Mouse (Mus musculus) adrenal gland, postnatal 14 days (tissue): ENCODE measurements around the gene Fem1a. TPM values are rescaled to one million over a fixed set of nuclear protein-coding genes. Genes with fewer than 3 reads are reported as not detected.
"Not testable (repeated sequence)": the region's sequence is repeated elsewhere in the genome, so short reads cannot be mapped to it uniquely, and the experiment has no call there.

Source experiments
- DNase-seq: peaks from one replicate; pipeline ENCODE4 v3.0.0; 2021; ENCODE audit warnings: mixed read lengths
- total RNA-seq: library from RNA; stranded (reverse); gene quantifications from 2 replicates; pipeline ENCODE4 v1.2.3, GENCODE M21; 2021

Fem1a gene
- total RNA-seq, 1 experiment from 2014 or later = 27.1 TPM

DNA sequence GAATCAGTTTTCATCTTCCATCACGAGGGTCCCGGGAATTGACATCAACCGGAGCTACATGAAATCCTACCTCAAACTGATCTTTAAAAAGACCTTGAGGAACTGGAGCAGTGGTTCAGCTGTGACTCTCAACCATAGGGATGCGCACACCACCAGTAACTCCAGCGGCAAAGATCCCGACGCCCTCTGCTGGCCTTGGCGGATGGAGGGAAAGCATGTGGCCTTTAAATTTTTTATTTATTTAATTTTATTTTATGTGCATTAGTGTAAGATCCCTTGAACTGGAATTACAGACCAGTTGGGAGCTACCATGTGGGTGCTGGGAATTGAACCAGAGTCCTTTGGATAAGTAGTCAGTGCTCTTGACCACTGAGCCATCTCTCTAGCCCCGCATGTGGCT lies 1.2 kb upstream of the Fem1a start:
- DNase-seq = peak; percentile 53

DNA sequence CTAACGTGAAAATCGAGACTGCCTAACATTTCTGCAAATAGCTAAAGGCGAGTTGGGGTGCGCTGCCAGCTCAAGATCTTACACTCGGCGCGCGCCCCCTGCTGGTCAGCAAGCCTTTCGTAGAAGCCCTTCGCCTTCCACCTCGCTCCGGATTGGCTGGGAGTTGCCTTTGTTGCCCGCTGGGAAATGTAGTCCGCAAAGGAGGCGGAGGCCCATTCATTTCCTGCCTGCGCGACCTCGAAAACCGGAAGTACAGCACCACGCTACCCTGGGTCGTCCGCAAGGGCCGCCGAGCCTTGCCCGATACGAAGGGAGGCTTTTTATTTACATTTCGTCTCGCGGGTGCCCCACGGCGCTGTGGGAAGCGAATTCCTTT lies 759 bp upstream of the Fem1a start:
- peak; percentile 99 for DNase-seq

DNA sequence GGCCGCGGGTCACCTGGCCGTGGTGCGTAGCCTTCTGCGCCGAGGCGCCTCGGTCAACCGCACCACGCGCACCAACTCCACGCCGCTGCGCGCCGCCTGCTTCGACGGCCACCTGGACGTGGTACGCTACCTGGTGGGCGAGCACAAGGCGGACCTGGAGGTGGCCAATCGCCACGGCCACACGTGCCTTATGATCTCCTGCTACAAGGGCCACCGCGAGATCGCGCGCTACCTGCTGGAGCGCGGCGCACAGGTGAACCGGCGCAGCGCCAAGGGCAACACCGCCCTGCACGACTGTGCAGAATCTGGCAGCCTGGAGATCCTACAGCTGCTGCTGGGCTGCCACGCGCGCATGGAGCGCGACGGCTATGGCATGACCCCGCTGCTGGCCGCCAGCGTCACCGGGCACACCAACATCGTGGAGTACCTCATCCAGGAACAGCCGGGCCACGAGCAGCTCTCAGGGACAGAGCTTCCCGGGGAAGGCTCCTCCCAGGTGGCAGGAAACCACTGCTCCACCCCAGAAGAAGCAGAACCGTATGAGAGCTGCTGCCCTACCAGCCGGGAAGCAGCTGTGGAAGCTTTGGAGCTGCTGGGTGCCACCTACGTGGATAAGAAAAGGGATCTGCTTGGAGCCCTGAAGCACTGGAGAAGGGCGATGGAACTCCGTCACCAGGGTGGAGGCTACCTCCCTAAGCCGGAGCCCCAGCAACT lies 728 bp downstream of the Fem1a start:
- DNase-seq = peak; percentile 49

DNA sequence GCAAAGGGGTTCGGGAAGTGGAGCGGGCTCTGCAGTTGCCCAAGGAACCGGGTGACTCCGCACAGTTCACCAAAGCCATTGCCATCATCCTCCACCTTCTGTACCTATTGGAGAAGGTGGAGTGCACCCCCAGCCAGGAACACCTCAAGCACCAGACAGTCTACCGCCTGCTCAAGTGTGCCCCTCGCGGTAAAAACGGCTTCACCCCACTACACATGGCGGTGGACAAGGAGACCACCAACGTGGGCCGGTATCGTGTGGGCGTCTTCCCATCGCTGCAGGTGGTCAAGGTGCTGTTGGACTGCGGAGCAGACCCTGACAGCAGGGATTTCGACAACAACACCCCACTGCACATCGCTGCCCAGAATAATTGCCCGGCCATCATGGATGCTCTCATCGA lies 1.7 kb downstream of the Fem1a start:
- not testable (repeated sequence) for DNase-seq

DNA sequence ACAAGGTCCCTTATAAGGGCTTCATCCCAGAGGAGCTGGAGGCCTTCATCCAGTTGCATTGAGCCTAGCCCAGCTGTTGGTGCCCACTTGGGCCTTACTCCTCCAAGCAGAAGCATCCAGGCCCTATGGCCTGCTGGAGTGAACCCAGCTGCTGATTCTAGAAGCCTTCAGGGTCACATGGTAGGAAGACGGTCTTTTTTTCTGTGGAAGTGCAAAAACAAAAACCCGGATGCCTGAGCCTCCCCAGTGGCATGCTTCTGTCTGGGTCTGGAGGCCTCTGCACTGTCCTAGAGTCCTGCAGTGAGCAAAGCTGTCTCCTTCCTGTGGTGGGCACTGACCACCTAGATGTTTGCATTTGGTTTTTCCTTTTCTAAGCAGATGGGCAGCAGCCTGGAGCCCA lies 2.2 kb downstream of the Fem1a start:
- DNase-seq = not testable (repeated sequence)

DNA sequence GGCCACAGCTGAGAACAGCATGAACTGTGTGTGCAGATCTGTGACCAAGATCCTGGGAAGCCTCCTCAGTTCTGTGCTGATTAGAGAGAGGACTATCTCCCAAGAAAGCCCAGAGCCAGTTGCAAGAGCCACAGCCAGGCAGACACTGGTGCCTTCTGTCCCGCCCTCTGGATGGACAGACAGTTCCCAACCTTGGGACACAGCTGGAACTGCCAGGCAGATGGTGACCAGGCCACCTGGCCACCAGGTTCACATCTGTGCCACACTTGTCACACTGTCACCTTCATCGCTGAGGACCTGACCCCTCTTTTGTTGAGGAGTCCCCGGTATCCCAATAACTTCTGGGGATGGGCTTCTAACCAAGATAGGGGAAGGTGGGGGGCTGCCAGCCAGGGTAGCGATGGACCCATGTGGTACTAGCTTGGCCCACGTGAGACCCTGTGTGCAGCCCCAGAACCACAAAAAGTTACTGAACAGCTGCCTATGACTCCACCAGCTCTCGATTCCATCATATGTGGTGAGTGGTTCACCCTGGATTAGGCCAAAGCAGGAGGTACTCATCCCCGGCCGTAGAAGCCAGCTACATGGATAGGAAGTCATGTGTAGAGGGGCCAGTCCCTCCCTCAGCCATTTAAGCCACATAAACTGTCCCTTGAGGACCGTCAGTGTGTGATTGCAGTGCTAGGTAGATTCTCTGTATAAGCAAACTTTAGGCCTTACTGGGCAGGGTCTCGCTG lies 2.9 kb downstream of the Fem1a start:
- DNase-seq = no peak

DNA sequence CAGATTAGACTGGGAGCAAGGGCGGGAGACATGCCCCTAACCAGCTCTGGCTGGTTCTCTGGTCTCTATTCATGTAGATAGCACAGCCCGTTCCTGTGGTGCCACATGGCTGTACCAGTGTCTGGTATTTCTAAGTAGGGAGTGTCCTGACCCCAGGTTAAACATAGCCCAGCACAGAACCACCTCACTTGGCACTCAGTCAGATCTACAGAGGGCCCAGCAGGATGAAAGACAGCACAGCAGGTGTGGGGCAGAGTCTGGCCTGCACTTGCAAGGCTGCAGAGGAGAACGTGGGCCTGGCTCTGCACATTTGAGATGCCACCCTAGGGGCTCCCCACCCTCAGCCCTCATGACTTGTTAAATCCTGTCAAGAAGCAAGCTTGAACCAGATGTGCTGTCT lies 4.6 kb downstream of the Fem1a start:
- no peak for DNase-seq

DNA sequence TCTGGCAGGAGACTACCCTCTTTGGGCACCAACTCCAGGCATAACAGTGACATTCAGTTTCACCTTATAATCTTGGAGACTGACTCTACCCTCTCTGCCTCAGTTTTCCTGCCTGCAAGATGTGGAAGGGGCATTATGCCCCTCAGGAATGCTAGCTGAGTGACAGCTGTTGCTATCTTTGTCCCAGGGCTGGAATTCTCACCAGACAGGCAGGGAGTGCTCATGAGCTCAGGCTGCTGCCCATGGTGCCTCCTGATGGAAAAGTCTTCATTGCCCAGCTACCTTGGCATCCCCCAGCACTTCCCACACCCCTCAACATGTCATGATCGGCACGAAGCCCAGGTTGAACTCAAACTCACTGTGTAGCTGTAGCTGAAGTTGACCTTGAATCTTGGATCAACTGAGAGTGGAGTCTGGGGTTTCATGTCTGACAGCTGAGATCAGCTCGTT lies 6.1 kb downstream of the Fem1a start:
- DNase-seq = no peak

DNA sequence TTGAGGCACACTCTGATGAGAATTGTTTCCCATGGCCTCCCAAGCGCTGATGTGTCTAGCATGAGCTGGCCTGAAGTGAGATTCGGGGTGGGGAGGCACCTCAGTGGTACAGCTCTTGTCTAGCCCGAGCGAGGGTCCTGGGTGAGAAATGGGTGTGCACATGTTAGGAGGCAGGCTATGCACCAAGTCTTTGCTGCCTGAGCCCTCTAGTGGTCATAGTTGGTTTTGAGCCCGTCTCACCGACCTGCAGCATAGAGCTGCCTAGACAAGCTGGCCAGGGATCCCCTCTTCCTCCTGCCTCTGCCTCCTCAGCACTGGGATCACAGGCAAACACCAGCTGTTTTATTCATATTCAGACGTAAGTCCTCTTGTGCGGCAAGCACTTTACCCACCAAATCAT lies 7.4 kb downstream of the Fem1a start:
- peak; percentile 84 for DNase-seq

DNA sequence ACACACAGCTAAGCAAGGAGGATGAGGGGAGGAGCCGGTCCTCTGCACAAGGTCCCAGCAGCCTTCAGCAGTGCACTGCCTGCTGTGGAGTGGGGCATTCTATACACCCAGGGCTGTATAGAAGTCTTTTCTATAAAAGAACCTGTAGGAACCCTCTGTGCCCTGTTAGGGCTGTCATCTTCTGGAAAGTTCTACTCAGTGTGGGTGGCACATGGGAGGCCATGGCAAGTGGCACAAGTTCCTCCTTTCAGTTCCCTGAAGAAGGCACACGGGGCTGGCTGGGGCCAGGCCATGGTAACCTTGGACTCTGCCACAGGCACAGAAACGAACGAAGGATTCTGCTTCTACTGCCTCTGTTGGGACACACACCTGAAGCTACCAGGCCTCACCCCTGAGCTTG lies 8.4 kb downstream of the Fem1a start:
- no peak for DNase-seq

DNA sequence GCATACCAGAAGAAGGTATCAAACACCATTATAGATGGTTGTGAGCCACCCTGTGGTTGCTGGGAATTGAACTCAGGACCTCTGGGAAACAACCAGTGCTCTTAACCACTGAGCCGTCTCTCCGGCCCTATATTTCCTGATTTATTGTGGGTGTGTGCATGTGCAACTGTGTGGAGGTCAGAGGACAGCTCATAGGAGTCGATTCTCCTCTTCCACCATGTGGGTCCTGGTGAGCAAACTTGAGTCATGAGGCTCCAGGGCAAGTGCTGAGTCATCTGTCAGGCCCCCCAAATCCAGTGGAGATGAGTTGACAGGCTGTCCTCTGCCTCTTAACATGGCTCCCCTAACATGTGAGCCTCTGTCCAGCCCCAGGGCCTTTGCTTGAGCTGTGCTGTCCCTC lies 9.3 kb downstream of the Fem1a start:
- DNase-seq = peak; percentile 57

DNA sequence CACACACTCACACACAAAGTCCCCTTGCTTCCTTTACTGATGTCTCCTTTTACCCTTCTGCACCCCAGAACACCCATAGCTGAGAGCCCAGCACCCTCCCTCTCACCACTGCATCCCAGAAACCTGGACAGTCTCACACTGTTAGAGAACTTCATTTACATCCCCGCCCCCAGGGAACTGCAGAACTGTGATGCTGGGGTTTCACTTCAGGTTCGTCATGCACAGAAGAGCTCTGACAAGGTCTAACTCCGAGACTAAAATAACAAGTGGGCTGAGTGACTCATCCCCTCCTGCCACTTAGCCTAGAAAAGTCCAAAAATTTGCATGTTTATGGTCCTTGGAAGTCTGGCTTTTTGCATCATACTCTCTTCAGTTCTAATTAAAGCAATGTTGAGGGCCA lies 9.7 kb downstream of the Fem1a start:
- DNase-seq = peak; percentile 77

DNA sequence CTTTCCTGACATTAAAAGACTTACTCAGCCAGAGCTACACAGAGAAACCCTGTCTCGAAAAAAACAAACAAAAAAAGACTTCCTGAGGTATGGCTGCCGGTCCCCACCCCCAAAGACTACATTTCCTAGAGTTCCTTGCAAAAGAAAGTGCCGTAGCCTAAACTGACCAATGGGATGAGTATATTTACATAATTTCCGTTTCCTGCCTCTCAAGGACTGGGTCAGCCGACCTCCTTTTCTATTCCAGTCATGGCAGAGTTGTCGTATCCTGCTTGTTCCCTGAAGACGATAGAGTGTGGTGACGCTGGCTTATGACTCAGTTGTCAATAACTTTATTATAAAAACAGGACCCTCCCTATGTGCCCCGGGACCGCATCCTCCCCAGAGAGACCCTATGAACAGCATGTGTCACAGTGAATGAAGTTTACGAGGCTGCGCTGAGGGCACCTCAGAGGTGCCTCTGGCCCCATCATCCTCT lies 12.6 kb downstream of the Fem1a start:
- DNase-seq = peak; percentile 74

DNA sequence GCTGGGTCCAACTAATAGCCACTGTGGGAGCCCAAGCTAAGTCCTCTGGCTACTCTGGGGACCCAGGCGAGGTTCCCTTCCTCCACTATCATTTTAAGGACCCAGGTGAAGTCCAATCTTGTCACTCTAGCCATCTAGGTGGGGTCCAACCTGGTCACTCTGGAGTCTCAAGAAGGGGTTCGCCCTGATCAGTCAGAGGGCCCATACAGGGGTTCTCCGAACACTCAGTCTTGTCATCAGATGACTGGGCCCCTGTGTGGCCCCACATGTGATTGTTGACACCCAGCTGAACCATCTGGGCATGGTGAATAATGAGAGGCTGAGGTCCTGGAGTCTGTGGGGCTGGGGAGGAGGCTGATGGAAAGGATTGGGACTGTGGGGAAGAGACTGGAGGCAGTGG lies 13.1 kb downstream of the Fem1a start:
- DNase-seq = no peak

DNA sequence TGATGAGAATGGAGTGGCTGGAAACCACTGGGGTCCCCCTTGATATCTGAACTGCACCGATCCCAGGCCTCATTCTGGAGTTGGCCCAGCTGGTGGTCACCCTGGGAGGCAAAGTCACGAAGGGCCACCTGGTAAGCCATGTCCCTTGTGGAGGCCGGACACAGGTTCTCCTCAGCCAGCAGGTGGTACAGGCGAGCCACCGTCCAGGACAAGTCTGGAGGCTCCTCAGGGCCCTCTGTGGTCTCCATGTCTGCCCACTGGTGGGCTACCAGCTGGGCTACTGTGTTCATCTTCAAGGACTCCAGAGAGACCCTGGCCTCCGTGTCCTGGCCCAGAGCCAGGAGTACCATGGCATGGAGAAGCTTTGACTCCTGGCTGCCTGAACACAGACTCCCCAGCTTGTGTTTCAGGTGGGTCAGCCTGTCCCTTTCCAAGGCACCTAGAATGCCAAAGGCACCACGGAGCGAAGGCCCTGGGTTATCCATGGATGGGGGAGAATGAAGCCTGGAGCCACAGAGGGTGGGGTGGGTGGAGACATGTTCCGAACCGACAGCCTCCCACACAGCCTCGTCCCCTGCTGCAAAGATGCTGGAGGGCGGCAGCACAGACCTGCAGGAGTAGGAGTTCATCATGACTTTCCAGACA lies 15.1 kb downstream of the Fem1a start:
- DNase-seq = no peak

DNA sequence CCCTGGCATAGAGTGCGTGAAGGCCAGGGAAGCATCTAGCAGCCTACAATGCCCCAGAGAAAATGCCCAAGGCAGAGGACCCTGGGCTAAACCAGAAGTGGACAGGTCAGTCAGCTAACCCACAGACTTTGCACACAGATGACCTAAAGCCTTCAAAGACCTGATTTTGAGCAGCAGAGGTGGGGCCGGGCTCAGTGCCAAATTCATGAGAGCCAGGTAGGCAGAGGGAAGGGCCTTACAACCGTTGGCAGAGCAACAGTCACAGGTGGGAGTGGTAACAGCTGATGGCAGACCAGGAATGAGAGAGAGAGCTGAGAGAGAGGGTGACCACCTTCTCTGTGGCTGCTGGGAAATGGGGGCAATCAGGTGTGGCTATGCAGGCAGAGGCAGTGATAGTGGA lies 16.0 kb downstream of the Fem1a start:
- DNase-seq = no peak

DNA sequence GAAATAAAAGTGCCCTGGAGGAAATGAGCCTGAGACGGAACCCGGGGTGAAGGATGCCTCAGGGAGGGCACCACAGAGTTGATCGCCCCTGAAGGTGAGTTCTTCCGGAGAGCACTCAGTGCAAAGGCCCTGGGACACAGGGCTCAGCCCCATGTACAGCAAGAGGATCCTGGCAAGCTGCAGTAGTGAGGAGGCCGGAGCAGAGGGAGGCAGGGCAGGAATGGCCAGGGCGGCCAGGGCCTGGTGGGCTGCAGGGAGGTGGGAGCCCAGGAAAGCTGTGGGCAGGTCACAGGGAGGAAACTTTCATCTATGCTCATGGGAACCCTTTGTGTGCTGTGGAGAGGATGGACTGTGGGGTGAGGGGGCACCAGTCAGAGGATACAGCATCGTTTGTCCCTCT lies 16.9 kb downstream of the Fem1a start:
- no peak for DNase-seq

DNA sequence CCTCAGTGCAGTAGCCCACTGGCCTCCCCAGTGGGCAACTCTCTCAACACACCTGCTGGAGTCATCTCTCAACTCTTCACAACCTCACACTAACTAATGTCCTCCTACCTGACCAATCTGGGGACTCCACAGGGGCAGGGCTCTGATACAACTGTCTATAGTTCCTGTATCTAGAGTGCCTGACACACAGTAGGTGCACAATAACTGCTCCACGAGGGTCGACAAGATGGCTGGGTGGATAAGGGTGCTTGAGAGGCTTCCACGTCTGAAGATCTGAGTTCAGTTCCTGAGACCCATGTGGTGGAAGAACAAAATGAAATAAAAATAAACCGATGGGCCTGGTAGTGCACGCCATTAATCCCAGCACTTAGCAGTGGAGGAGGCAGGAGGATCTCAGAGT lies 17.4 kb downstream of the Fem1a start:
- no peak for DNase-seq

DNA sequence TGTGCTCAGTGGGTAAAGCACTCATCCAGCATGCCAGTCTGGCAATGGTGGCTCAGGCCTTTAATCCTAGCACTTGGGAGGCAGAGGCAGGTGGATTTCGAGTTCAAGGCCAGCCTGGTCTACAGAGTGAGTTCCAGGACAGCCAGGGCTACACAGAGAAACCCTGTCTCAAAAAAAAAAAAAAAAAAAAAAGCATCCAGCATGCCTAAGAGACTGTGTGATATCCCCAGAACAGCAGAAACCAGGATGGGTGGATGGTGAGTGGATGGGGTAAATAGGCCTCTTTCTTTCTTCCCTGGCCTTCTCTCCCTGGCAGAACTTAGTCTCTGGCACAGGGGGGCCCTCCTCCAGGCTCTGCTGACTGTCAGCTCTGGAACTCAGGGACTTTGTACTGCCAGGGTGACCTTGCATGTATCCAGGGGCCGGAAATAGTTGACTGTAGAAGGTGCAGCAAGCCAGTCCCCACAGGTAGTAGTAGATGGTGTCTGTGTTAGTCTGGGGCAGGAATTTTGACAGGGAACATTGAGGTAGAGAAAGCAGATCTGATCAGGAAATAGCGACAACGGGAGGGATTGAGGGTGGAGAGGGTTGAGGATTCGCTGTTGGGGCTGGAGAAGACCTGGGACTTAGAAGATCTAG lies 19.4 kb downstream of the Fem1a start:
- peak; percentile 64 for DNase-seq

DNA sequence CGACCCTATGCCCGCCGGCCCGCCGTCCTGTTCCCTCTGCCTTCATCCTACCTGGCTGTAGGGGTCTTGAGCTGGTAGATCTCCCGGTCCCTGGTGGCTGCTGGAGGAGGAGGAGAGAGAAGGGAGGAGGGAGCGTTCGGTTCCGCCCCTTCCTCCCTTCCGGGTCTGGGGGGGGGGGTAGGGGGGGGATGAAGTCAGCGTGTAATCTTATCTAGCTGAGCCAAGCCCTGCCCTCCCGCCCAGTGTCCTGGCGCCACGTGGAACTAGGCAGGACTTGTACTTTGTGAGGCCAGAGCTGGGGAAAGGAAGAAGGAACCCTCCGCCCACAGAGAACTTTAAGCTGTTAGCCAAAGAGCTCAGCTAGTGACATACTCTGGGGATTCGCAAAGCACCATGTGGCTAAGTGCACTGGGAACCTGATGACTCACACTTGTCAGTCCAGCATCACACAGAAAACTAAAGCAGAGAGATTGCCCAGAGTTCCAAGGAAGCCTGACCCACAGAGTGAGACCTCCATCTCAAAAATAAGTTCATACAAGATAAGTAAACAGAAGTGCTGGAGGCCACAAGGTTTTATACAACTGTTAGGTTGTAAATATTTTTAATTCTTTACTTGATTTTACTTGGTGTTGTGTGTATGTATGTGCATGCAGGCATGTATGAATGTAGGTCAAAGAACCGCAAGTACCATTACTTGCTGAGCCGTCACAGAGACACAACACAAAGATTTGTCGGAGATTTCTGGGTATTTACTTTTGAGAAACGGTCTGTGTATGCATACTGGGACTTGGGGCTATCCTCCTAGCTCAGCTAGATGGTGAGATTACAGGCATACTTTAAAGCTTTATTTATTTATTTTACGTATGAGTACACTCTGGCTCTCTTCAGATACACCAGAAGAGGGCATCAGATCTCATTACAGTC lies 20.3 kb downstream of the Fem1a start, which contains the start of gene Ticam1:
Ticam1 (minus strand) TSS at position 144 of the 924 bp plus-strand sequence.
- peak; percentile 95 for DNase-seq

DNA sequence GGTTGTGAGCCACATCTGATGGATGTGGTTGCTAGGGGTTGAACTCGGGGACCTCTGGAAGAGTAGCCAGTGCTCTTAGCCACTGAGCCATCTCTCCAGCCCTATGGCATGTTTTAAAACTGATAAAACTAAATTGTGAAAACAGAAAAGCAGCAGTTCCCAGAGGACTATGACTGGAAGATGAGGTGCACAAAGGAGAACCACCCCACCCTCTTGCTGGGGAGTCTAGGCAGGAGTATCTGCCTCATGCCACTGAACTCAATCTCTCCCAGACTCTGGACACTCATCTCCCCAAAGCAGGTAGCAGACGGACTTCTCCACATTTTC lies 20.9 kb downstream of the Fem1a start:
- no peak for DNase-seq

DNA sequence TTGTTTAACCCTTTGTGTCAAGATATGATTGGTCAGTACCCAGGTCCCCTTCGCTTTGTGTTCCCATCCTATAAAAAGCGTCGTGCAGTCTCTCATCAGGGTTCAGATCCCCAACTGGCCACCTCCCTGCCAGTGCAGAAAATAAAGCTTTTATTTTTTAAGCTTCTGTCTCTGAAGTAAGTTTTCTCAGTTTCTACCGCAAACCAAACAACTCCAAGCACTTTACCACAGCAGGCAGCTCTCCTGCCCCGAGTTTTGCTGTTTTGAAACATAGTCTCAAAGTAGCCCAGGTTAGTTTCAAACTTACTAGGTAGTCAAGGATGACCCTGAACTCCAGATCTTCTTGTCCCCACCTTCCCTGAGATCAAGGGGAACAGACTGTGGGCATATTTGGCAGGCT lies 21.7 kb downstream of the Fem1a start:
- no peak for DNase-seq
